Mouse (Mus musculus): ENCODE data around the gene Car6. TPM values are rescaled to one million over a fixed set of nuclear protein-coding genes. Genes with fewer than 3 reads are reported as not detected.

The Car6 gene
- polyA plus RNA-seq, 1 experiment from 2014 or later: not detected

GRCm38 (mm10) chr4:150239503-150239902 lies 38.4 kb upstream of the Car6 start:
- 22% methylated on average over 6 of the region's 6 CpGs for WGBS
- ATAC-seq (replicated peaks; ENCODE audit: low FRiP score): no peak
- no peak for DNase-seq (ENCODE audit: low spot score)
- Histone ChIP-seq H3K4me3 (ENCODE audit: low read depth, low read length) (peak overlapping the region; percentile 71), H3K9me3 (ENCODE audit: control insufficient read depth, low read length) (no peaks in the 10 kb centered on the region), H3K36me3 (ENCODE audit: control insufficient read depth, insufficient read depth, low read length) (peaks cover 42% of the 10 kb centered on the region), H3K27ac (ENCODE audit: low read depth, low read length) (peak overlapping the region; percentile 82; the same call in 1 of the 2 replicates), H3K4me2 (peak overlapping the region; percentile 93), H3K4me1 (replicated peaks; ENCODE audit: control insufficient read depth, insufficient read depth, low read length) (peaks cover 46% of the 10 kb centered on the region), H3K9ac (ENCODE audit: low read depth, low read length) (peak overlapping the region; percentile 90), H3K27me3 (replicated peaks; ENCODE audit: control insufficient read depth, insufficient read depth, low read length) (no peaks in the 10 kb centered on the region)

DNA sequence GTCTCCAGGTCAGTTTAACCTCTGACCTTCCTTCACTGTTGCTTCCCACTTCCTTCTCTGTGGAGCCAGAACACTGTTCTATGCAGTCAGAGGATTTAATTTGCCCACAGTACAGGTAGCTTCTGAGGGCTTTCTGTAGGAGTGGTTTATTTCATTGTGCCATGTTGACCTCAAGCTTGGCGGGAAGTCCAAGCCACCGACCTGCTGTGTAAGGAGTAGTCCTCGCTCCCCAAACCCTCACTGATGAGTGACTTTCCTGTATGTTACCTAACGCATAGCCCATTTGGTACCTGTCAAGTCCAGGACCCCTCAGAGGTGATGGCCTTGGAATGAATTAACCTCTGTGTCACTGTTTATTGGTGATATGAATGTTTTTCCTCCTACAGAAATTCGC lies 38.0 kb upstream of the Car6 start:
- Histone ChIP-seq H3K36me3 (ENCODE audit: control insufficient read depth, insufficient read depth, low read length) (peaks cover 39% of the 10 kb centered on the region), H3K4me2 (peak overlapping the region; percentile 93), H3K27me3 (replicated peaks; ENCODE audit: control insufficient read depth, insufficient read depth, low read length) (no peaks in the 10 kb centered on the region), H3K9me3 (ENCODE audit: control insufficient read depth, low read length) (no peaks in the 10 kb centered on the region), H3K4me3 (ENCODE audit: low read depth, low read length) (peak overlapping the region; percentile 71), H3K4me1 (replicated peaks; ENCODE audit: control insufficient read depth, insufficient read depth, low read length) (peaks cover 48% of the 10 kb centered on the region), H3K27ac (ENCODE audit: low read depth, low read length) (peak overlapping the region; percentile 82), H3K9ac (ENCODE audit: low read depth, low read length) (peak overlapping the region; percentile 90)
- DNase-seq (ENCODE audit: low spot score) (no peak), ATAC-seq (replicated peaks; ENCODE audit: low FRiP score) (no peak)
- 22% methylated on average over 5 of the region's 5 CpGs for WGBS

- DNase-seq (ENCODE audit: low spot score): no peak
Observed at GRCm38 (mm10) chr4:150238433-150239086, 37.4 kb upstream of the Car6 start.

GRCm38 (mm10) chr4:150237636-150238361 lies 36.7 kb upstream of the Car6 start:
- Histone ChIP-seq H3K4me2 (peak overlapping the region; percentile 93), H3K9ac (ENCODE audit: low read depth, low read length) (peak overlapping the region; percentile 90), H3K36me3 (ENCODE audit: control insufficient read depth, insufficient read depth, low read length) (peaks cover 31% of the 10 kb centered on the region), H3K27ac (ENCODE audit: low read depth, low read length) (peak overlapping the region; percentile 82), H3K4me3 (ENCODE audit: low read depth, low read length) (peak overlapping the region; percentile 71), H3K9me3 (ENCODE audit: control insufficient read depth, low read length) (no peaks in the 10 kb centered on the region), H3K27me3 (replicated peaks; ENCODE audit: control insufficient read depth, insufficient read depth, low read length) (no peaks in the 10 kb centered on the region), H3K4me1 (replicated peaks; ENCODE audit: control insufficient read depth, insufficient read depth, low read length) (peaks cover 48% of the 10 kb centered on the region)
- no peak for DNase-seq (ENCODE audit: low spot score)
- WGBS: 0% methylated on average over 21 of the region's 21 CpGs
- ATAC-seq (replicated peaks; ENCODE audit: low FRiP score): no peak; the same call in 1 of the 2 replicates

More at GRCm38 (mm10) chr4:150238433-150239086, 37.4 kb upstream of the Car6 start:
- ATAC-seq (replicated peaks; ENCODE audit: low FRiP score): no peak
- Histone ChIP-seq H3K4me2 (peak overlapping the region; percentile 93), H3K27ac (ENCODE audit: low read depth, low read length) (peak overlapping the region; percentile 82), H3K36me3 (ENCODE audit: control insufficient read depth, insufficient read depth, low read length) (peaks cover 38% of the 10 kb centered on the region), H3K4me3 (ENCODE audit: low read depth, low read length) (peak overlapping the region; percentile 71), H3K9ac (ENCODE audit: low read depth, low read length) (peak overlapping the region; percentile 90), H3K4me1 (replicated peaks; ENCODE audit: control insufficient read depth, insufficient read depth, low read length) (peaks cover 48% of the 10 kb centered on the region), H3K27me3 (replicated peaks; ENCODE audit: control insufficient read depth, insufficient read depth, low read length) (no peaks in the 10 kb centered on the region), H3K9me3 (ENCODE audit: control insufficient read depth, low read length) (no peaks in the 10 kb centered on the region)
- 4% methylated on average over 3 of the region's 3 CpGs for WGBS

GRCm38 (mm10) chr4:150236521-150237481 lies 35.7 kb upstream of the Car6 start, which contains the start of gene Eno1:
Eno1 (plus strand) TSS chr4:150236721.
- WGBS: under 1% methylated on average over 77 of the region's 78 CpGs
- peak; percentile 93 for ATAC-seq (replicated peaks; ENCODE audit: low FRiP score)

GRCm38 (mm10) chr4:150236031-150236430 lies 34.9 kb upstream of the Car6 start:
- ATAC-seq (replicated peaks; ENCODE audit: low FRiP score) (no peak), DNase-seq (ENCODE audit: low spot score) (no peak)
- Histone ChIP-seq H3K4me1 (replicated peaks; ENCODE audit: control insufficient read depth, insufficient read depth, low read length) (peaks cover 38% of the 10 kb centered on the region), H3K27ac (ENCODE audit: low read depth, low read length) (peak overlapping the region; percentile 82), H3K27me3 (replicated peaks; ENCODE audit: control insufficient read depth, insufficient read depth, low read length) (0 out of 2 replicates have a peak, but pooled peaks cover 2% of the 10 kb centered on the region), H3K4me3 (ENCODE audit: low read depth, low read length) (peak overlapping the region; percentile 71), H3K9me3 (ENCODE audit: control insufficient read depth, low read length) (no peaks in the 10 kb centered on the region), H3K9ac (ENCODE audit: low read depth, low read length) (peak overlapping the region; percentile 90), H3K4me2 (peak overlapping the region; percentile 93), H3K36me3 (ENCODE audit: control insufficient read depth, insufficient read depth, low read length) (peaks cover 13% of the 10 kb centered on the region)
- WGBS: 67% methylated on average over 8 of the region's 8 CpGs

More at GRCm38 (mm10) chr4:150236521-150237481, 35.7 kb upstream of the Car6 start, which contains the start of gene Eno1:
- Histone ChIP-seq H3K4me2 (peak within 1 kb of the TSS; percentile 93), H3K36me3 (ENCODE audit: control insufficient read depth, insufficient read depth, low read length) (peaks cover 21% of the 10 kb centered on the region), H3K9me3 (ENCODE audit: control insufficient read depth, low read length) (no peaks in the 10 kb centered on the region), H3K27me3 (replicated peaks; ENCODE audit: control insufficient read depth, insufficient read depth, low read length) (0 out of 2 replicates have a peak, but pooled peaks cover 2% of the 10 kb centered on the region), H3K27ac (ENCODE audit: low read depth, low read length) (peak within 1 kb of the TSS; percentile 82), H3K4me3 (ENCODE audit: low read depth, low read length) (peak within 1 kb of the TSS; percentile 71), H3K9ac (ENCODE audit: low read depth, low read length) (peak within 1 kb of the TSS; percentile 90), H3K4me1 (replicated peaks; ENCODE audit: control insufficient read depth, insufficient read depth, low read length) (peaks cover 43% of the 10 kb centered on the region)
- DNase-seq (ENCODE audit: low spot score): peak; percentile 100

GRCm38 (mm10) chr4:150235585-150235984 lies 34.5 kb upstream of the Car6 start:
- 71% methylated on average over 4 of the region's 4 CpGs for WGBS

More at GRCm38 (mm10) chr4:150235585-150235984, 34.5 kb upstream of the Car6 start:
- no peaks in the 10 kb centered on the region for H3K9me3 ChIP-seq (ENCODE audit: control insufficient read depth, low read length)
- H3K27me3 ChIP-seq (replicated peaks; ENCODE audit: control insufficient read depth, insufficient read depth, low read length): 0 out of 2 replicates have a peak, but pooled peaks cover 2% of the 10 kb centered on the region
- peak overlapping the region; percentile 78; the same call in 1 of the 2 replicates for H3K27ac ChIP-seq (ENCODE audit: low read depth, low read length)
- no peak for DNase-seq (ENCODE audit: low spot score)
- peaks cover 40% of the 10 kb centered on the region for H3K4me1 ChIP-seq (replicated peaks; ENCODE audit: control insufficient read depth, insufficient read depth, low read length)
- no peak overlapping the region for H3K9ac ChIP-seq (ENCODE audit: low read depth, low read length)
- H3K4me3 ChIP-seq (ENCODE audit: low read depth, low read length): no peak overlapping the region
- peaks cover 11% of the 10 kb centered on the region for H3K36me3 ChIP-seq (ENCODE audit: control insufficient read depth, insufficient read depth, low read length)
- no peak for ATAC-seq (replicated peaks; ENCODE audit: low FRiP score)
- no peak overlapping the region for H3K4me2 ChIP-seq

Data from liver, embryonic 11.5 days (tissue).